Mouse (Mus musculus) C2C12 (cell line): ENCODE data around the gene Rpl29.

Experiments used
- CEBPB ChIP-seq: IDR thresholded peaks from one replicate; pipeline ENCODE4 v1.6.1; 2011; ENCODE audit warnings: low read depth, mild to moderate bottlenecking, control low read depth, moderate library complexity
- CTCF ChIP-seq: IDR thresholded peaks from one replicate; pipeline ENCODE4 v1.5.1; 2011; ENCODE audit not compliant: control insufficient read depth, insufficient read depth, insufficient read length
- FOSL1 ChIP-seq: IDR thresholded peaks from one replicate; pipeline ENCODE4 v1.8.0; 2011; ENCODE audit warnings: mild to moderate bottlenecking, low read length; ENCODE audit not compliant: poor library complexity, insufficient read depth, severe bottlenecking
- MAX ChIP-seq: IDR thresholded peaks from one replicate; pipeline ENCODE4 v1.6.1; 2011; ENCODE audit warnings: mild to moderate bottlenecking, control low read depth
- MYOD1 ChIP-seq: IDR thresholded peaks from one replicate; pipeline ENCODE4 v1.6.1; 2011; ENCODE audit warnings: low read depth; ENCODE audit not compliant: control insufficient read depth, insufficient read length
- MYOG ChIP-seq: IDR thresholded peaks from one replicate; pipeline ENCODE4 v1.6.1; 2011; ENCODE audit not compliant: control insufficient read depth, insufficient read length; ENCODE audit errors: extremely low read depth
- USF1 ChIP-seq: IDR thresholded peaks from one replicate; pipeline ENCODE4 v1.6.1; 2011; ENCODE audit warnings: low read depth, mild to moderate bottlenecking, control low read depth, moderate library complexity

- TF ChIP-seq CTCF (no peak), MYOD1 (no peak), CEBPB (no peak), USF1 (no peak), MAX (no peak), MYOG (no peak), FOSL1 (no peak)
Observed at GRCm38 (mm10) chr9:106397733-106398132, 31.5 kb upstream of the Rpl29 start.
